Mouse (Mus musculus): ENCODE data around the gene Tmem30b.

- no peak for TF ChIP-seq CTCF (IDR thresholded peaks at IDR 0.05; ENCODE audit: insufficient read depth, low read length)
- TF ChIP-seq POLR2A (IDR thresholded peaks at IDR 0.05; ENCODE audit: borderline replicate concordance, extremely low read depth, low read depth, low read length), result no peak
Observed at GRCm38 (mm10) chr12:73548259-73548658, 2.1 kb upstream of the Tmem30b start.
